Mouse (Mus musculus) ovary, postnatal 14 days (tissue): ENCODE measurements around the gene Gm10642.
A peak's percentile ranks its signal among the peaks of the same experiment; 100 is the strongest.

ENCODE experiments used
- DNase-seq: peaks from one replicate; pipeline ENCODE4 v3.0.0; 2022; ENCODE audit warnings: low spot score

Gene Gm10642

DNA sequence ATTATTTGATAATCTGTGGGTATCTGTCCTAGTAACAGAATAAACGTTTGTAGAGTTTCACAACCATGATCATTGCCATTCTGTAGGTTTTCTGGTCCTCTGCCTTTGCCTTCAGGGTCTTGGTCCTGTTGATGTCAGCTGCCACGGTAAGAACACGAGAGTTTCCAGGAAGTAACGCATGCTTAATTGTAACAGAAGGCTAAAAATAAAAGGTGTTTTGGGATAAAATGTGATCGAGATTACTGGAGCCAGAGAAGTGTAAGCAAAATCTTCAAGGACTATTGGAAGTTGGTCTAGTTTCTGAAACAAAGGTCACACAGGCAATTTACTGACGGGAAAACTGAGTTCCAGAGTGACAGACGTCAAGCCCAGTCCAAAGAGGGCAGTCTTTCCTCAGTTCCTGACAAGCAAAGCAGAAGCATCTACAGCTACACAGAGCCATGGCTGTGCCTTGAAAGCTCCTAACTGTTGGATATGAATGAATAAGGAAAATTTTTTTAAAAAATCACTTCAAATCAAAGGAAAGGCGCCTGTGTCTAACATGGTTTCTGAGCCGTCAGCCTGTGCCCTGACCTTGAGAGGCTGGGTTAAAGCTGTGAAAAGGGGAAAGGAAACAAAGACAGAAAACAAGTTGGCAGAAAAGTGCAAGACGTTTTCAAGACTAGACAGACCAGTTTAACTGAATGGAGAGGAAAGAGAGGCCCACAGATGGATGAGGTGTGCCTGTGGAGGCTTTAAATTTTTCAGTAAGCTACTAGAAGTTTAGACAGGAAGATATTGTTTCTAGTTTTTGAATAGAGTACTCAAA lies 15.9 kb downstream of the Gm10642 start:
- no peak for DNase-seq

DNA sequence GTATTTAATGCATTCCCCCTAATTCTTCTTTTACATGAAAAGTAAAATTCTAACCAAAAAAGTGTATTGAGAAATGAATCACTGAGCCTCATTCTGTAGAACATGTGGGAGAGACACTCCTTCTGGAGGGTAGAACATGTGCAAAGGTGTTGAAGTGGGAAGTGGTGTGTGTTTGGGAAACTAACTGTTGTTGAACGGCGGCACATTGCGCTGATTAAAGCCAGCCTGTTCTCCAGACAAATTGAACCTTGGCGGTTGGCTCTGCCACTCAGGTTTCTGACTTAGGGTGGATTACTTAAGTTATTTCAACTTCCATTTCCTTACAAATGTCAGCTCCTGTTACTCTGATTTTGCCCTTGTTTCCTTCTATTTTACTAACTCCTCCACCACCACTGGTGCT lies 17.6 kb downstream of the Gm10642 start:
- DNase-seq = no peak

DNA sequence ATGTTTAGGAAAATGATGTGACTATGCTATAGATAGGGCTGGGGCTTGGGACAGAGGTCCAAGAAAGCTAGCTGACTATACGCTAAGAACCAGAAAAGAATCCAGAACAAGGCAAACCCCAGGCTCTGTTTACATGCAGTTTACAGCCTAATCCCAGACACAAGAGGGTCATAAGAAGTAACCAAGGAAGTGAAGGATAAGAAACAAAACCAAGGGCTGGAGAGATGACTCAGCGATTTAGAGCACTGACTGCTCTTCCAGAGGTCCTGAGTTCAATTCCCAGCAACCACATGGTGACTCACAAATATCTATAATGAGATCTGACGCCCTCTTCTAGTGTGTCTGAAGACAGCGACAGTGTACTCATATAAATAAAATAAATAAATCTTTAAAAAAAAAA lies 19.1 kb downstream of the Gm10642 start:
- no peak for DNase-seq

DNA sequence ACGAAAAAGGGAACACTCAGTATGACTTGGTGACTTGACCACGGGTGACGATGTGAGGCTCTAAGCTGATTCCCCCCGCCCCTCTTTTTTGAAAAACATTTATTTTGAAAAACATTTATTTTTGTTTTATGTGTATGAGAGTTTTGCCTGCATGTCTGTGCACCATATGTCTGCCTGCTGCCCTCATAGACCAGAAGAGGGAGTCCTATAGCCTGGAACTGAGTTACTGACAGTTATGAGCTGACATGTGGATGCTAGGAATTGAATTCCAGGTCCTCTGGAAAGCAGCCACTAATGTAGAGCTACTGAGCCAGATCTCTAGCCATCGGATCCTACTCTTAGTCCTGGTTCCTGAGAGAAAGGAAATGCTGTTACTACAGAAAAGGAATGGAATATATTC lies 19.9 kb downstream of the Gm10642 start:
- DNase-seq = no peak

DNA sequence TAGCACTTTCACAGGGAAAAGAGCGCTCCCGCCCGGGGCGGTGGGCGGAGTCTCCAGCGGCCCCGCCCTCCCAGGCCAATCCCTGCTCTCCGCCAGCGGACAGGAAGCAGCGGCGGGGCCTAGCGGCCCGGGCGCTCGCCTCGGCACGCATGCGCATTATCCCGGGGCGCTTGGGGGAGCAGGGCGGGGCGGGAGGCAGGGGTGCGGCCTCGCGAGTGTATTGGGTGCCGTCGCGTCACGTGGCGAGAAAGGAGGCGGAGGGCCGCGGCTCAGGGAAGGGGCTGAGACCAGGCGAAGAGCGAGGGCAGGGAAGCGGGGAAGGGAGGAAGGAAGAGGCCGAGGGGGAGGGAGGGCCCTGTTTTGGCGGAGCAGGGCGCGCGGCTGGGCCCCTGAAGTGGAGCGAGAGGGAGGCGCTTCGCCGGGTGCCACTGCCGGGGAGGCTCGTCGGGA lies 22.7 kb downstream of the Gm10642 start, which contains the start of gene Adam10:
Adam10 (plus strand) TSS at position 316 of the 450 bp plus-strand sequence.
- DNase-seq = peak; percentile 98

DNA sequence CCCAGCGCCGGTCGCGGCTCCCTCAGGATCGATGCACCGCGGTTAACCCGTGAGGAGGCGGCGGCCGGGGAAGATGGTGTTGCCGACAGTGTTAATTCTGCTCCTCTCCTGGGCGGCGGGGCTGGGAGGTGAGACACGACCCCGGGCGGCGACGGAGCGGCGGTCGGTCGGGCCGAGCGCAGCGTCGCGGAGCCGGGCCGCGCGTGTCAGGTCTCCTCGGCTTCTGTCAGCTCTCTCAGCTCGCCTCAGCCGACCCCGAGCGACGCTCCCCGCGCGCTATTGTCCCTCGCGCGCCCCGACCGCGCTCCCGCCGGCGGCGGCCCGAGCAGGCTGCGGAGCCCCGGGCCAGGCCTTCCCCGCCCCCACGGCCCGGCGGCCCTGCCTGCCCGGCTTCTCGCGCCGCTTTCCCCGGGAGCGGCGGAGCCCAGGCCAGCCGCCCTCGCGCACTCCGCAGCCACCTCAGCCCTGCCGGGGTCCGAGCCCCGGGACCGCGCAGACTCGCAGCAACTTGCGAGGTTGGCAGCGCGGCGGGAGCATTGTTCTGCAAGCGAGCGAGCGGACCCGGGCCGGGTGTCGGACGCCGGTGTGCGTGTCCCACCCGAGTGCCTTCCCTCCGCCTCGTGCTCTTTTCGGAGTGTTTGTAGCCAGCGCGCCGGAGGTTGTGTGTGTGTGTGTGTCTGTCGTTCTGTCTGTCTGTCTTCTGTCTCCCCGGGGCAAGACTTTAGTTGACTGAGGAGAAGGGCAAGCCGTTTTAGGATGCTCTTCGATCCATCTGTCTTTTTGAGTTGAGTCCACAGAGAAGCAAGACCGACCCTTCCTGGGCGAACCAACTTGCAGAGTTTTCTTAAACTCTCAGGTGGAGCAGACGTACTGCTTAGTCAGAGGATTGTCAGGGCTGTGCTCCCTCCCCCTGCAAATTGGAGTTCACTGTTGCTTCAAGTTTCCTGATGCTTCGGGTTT lies 23.4 kb downstream of the Gm10642 start:
- DNase-seq = peak; percentile 39

DNA sequence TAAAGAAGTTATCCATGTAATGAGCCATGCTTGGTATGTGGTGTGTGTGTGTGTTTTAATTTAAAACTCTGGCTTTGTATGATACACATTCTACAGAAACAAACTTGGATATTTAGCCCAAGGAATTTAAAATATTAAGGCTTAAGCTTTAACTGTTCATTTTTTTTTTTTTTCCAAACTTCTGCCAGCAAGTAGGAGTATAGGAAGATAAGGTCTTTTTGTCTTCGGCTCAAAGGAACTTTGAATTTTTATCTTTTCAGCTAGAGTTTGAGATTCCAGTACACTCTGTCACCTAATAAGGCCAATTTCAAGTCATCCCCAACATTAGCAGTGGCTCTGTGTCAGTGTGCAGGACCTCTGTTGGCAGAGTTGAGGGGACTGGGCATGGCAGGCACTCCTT lies 26.2 kb downstream of the Gm10642 start:
- DNase-seq = no peak

DNA sequence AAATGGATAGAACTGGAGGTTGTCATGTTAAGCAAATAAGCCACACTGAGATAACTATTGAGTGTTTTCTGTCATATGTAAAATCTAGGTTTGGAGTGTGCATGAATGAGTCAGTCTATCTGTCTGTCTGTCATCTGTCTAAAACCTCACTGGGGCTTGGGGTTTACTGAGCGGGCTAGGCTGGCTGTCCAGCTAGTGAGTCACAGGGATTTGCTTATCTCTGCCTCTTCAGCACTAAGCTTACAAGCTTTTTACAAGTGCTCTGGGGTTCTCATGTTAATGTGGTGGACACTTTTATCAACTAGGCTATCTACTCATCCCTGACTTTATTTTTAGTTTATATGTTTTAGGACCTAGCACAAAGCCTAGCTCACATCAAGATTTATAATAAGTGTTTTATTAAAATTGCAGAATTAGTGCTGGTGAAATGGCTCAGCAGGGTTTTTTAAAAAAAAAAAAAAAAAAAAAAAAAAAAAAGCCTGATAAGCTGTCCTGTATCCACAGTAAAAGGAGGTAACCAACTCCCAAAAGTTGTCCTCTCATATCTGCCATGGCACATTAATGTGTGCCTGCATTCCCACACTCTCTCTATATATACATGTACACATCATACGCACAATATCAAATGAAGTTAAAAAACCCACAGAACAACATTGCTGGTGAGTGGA lies 32.4 kb downstream of the Gm10642 start:
- no peak for DNase-seq

DNA sequence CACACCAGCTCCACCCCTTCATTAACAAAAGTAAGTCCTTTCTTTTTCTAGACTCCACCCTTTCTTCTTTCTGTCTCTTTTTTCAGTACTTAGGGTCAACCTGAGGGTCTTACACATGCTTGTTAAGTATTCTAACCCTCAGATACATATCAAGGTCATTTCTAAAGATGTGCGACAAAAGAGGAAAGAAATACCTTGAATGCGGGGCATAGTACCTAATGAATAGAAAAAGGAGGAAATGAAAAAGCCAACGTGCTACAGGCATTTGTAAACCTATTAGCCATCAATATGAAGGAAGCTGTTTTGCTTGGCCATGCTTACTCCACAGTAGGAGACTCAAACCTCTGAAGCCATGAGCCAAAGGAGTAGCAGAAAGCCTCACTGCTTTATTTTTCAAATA lies 33.9 kb downstream of the Gm10642 start:
- no peak for DNase-seq

DNA sequence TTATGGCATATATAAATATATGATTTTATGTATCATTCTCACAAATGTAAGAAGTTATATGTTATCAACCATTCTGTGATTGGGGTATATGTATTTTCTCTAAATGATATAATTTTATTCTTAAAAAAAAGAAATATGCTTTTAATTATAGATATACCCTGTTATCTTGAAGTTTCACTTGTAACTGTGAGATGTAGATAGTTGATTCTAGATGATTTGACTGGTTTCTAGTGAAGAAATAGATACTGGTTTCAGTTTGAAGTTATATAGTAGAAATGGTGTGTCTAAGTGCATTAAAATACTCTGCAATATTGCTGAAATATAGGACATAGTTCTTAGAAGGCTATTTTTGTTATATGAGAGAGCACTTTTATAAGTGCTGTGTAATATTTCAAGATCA lies 34.5 kb downstream of the Gm10642 start:
- no peak for DNase-seq

DNA sequence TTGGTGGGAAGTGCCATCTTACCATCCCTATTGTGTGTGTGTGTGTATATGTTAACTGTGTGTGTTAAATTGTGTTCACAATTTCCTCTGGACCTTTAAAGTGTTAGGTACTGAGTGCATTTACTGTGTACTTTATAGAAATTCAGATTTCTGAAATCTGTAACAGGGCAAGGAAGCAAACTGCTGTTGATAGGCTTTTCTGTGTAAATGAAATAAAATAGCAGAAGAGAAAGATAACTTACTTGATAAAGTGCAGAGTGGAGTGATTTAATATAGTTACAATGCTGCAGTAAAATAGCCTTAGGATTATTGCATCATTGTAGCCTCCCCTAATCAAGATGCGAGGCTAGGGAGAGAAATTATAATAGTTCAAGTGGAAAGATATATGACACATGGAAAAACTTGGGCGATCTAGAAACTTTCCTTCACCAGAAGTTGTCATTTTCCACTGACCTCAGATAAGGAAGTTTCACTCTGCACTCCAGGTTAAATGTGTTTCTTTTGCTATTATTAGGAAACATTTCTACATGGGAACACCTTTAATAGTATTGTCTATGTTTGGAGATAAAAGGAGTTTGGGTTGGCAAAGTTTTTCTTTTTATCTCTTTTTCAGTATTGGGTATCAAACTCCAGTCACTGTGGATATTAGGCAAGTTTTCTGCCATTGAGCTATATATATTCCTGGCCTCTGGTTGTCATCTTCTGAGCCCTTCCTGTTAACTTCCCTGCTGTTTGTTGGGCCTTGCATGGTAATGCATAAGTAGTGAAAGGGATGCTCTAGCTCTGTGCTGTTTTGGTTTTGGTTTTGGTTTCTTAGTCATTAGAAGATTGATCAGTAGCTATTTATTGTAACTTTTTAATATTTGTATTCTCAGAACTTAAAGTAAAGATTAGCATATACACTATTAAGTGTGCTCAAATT lies 36.0 kb downstream of the Gm10642 start:
- DNase-seq = no peak

DNA sequence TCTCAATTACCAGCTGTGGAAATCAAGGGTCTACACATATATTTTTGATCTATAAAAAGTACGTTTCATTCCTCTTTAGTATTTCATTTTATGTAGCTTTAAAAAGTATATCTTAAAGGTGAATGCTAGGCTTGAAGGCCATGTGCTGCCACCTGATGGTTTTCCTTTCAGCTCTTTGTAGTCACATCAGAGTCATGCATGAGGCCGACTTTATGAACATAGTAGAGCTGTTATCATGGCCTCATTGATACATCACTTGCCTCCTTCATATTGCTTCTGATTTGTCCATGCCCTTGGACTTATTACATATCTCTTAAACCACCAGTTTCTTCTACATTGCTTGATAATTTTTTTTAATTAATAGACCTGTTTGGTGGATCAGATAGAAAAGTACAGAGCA lies 39.7 kb downstream of the Gm10642 start:
- no peak for DNase-seq

DNA sequence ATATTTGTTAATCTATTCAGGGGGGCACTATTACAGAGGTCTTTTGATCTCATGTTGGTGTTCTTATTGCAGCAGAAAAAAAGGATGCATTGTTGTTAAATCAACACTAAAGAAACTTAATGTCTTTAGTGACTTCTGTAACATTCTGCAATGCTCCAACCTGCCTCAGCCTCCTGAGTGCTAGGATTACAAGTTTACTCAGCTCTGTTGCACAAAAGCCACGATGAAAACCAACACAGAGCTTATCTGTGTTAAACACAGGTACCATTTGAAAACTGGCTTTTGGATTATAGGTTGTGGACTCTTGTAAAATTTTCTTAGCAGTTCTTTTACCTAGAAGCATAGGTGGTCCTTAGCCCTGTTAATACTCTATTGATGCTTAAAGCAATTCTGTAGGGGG lies 42.0 kb downstream of the Gm10642 start:
- DNase-seq = no peak

DNA sequence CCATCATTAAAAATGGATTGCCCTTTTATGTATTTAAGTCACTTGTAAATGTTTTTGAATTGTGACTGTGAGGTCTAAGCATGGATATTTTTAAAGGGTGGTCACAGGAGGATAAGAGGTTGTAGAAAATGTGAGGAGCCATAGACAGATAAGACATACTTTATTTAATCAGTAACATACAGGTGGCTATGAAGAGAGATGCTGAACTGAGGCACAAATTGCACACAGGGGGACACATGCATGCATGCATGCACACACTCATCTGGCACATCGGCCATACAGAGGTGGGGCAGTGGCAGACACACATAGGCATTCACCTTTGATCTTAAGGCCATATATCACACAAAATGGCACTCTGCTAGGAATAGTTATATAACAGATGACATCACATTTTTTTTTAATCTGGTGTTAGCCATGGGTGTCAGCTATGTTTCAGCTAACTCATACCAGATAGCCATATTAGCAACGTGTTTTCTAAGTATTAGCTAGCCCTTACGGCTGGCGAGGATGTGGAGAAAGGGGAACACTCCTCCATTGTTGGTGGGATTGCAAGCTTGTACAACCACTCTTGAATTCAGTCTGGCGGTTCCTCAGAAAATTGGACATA lies 47.6 kb downstream of the Gm10642 start:
- no peak for DNase-seq

DNA sequence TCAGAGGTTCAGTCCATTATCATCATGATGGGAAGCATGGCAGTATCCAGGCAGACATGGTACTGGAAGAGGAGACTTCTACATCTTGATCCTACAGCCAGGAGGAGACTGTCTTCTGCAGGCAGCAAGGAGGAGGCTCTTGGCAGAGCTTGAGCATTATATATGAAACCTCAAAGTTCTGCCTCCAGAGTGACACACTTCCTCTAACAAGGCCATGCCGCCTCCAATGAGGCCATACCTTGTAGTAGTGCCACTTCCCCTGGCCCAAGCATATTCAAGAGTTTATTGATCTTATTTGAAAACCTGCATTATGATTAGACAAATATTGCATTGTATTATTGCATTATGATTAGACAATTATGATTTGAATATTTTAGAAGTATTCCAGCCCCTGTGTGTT lies 50.4 kb downstream of the Gm10642 start:
- DNase-seq = no peak
